Mouse (Mus musculus) lung, adult 2 months (tissue): ENCODE measurements at regions not wholly inside any gene's neighbourhood (a gene's known extent, or its start where the extent isn't known, plus 50 kb on each side); places are given as distances from the start of the nearest gene placed in this dataset.

ENCODE experiments used
- CTCF ChIP-seq: fragments of 200-500 bp; IDR thresholded peaks from 2 replicates; pipeline ENCODE4 v1.5.1; 2011; ENCODE audit warnings: mild to moderate bottlenecking, low read length, control low read depth; ENCODE audit not compliant: insufficient read depth
- POLR2A ChIP-seq: fragments of 200-500 bp; IDR thresholded peaks from 2 replicates; pipeline ENCODE4 v1.6.1; 2011; ENCODE audit warnings: low read depth, mild to moderate bottlenecking, control low read depth, low read length, borderline replicate concordance; ENCODE audit errors: extremely low read depth

GRCm38 (mm10) chr16:57858151-57858764 lies 103.7 kb upstream of the Col8a1 start:
- TF ChIP-seq CTCF (no peak), POLR2A (no peak)
